Mouse (Mus musculus) myocyte (in vitro differentiated cells): ENCODE measurements around the gene Ppil6.
A peak's percentile ranks its signal among the peaks of the same experiment; 100 is the strongest.

Experiments
- CEBPB ChIP-seq: IDR thresholded peaks from 2 replicates; pipeline ENCODE4 v1.6.1; 2011; ENCODE audit warnings: mild to moderate bottlenecking, moderate library complexity; ENCODE audit not compliant: poor library complexity, insufficient read depth, severe bottlenecking
- POLR2A ChIP-seq: IDR thresholded peaks from one replicate; pipeline ENCODE4 v1.6.1; 2011; ENCODE audit warnings: low read depth, mild to moderate bottlenecking, control low read depth, moderate library complexity; ENCODE audit not compliant: insufficient read length

DNA sequence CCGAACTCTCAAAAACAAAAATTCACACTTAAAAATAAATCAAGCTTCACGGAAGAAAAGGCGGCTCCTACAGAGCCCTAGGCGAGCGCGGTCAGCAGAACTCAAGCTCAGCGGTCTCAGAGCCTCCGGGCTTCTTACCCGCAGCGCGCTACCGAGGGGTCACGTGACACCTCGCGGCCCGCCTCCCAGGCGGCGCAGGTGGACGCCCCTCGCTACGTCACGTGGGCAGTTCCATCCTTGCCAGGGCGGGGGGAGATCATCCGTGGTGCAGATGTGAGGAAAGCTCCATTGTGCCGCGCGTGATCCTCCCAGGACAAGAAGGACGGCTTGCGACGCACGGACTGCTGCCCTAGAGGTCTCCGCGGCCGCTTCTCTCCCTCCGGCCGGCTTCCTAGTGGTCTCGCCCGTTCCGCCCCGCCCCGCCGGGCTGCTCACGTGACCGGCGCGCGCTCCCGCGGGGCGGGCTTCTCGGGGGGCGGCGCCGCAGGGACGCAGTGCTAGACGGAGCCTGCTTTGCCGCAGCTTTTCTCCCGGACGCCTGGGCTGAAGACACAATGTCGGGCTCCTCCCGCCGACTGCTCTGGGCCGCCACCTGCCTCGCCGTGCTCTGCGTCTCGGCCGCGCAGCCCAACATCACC, 28.9 kb downstream of the Ppil6 start, which contains the start of gene Cd164:
- TF ChIP-seq CEBPB = no peak
- TF ChIP-seq POLR2A = peak; percentile 90
